Mouse (Mus musculus) liver, postnatal 0 days (tissue): ENCODE data around the gene Nccrp1. TPM values are rescaled to one million over a fixed set of nuclear protein-coding genes. Genes with fewer than 3 reads are reported as not detected.

Source experiments
- ATAC-seq: fragments of 200-750 bp; cut with Nextera tagmentation; 2 replicates; pipeline ENCODE4 v1.8.0; 2017; ENCODE audit warnings: mild to moderate bottlenecking, moderate library complexity
- DNase-seq: peaks from one replicate; pipeline ENCODE4 v3.0.0-alpha.2; 2016
- H3K27ac ChIP-seq: fragments of 300-500 bp; sonication (generic); 2 replicates; pipeline ENCODE4 v1.5.1; 2014; ENCODE audit warnings: antibody characterized with exemption, moderate library complexity, mild to moderate bottlenecking, low read depth
- H3K27me3 ChIP-seq: fragments of 300-500 bp; sonication (generic); 2 replicates; pipeline ENCODE4 v1.6.1; 2014; ENCODE audit warnings: low read length, control low read depth, mixed read lengths; ENCODE audit not compliant: insufficient read depth
- H3K36me3 ChIP-seq: fragments of 300-500 bp; sonication (generic); replicated peaks from 2 replicates; pipeline ENCODE4 v1.6.1; 2014; ENCODE audit warnings: mild to moderate bottlenecking, control low read depth, low read length, moderate library complexity, mixed read lengths; ENCODE audit not compliant: insufficient read depth
- H3K4me1 ChIP-seq: fragments of 300-500 bp; sonication (generic); 2 replicates; pipeline ENCODE4 v1.6.1; 2014; ENCODE audit warnings: antibody characterized with exemption, mild to moderate bottlenecking, control low read depth; ENCODE audit not compliant: insufficient read depth
- H3K4me2 ChIP-seq: fragments of 300-500 bp; sonication (generic); 2 replicates; pipeline ENCODE4 v1.6.1; 2014; ENCODE audit warnings: low read depth, mild to moderate bottlenecking, low read length, moderate library complexity, mixed read lengths
- H3K4me3 ChIP-seq: fragments of 300-500 bp; sonication (generic); 2 replicates; pipeline ENCODE4 v1.5.1; 2014; ENCODE audit warnings: low read depth, low read length
- H3K9ac ChIP-seq: fragments of 300-500 bp; sonication (generic); replicated peaks from 2 replicates; pipeline ENCODE4 v1.6.1; 2014; ENCODE audit warnings: mild to moderate bottlenecking, moderate library complexity
- H3K9me3 ChIP-seq: fragments of 300-500 bp; sonication (generic); 2 replicates; pipeline ENCODE4 v1.6.1; 2016; ENCODE audit warnings: mild to moderate bottlenecking, control low read depth, low read length, mixed read lengths
- CTCF ChIP-seq: sonication (generic); IDR thresholded peaks from 2 replicates; pipeline ENCODE4 v1.5.1; 2016; ENCODE audit warnings: antibody characterized with exemption, low read depth
- EP300 ChIP-seq: IDR thresholded peaks from 2 replicates; pipeline ENCODE4 v1.6.1; 2016; ENCODE audit warnings: antibody characterized with exemption, low read depth, mild to moderate bottlenecking
- WGBS: fragments of 180-500 bp; shearing (Covaris S2); extraction: QIAGEN DNeasy Blood & Tissue Kit; methylation state at CpG from one replicate; pipeline ENCODE4 v1.1.7; 2014; ENCODE audit not compliant: insufficient replicate concordance; 5-methylcytosine and 5-hydroxymethylcytosine counted together
- polyA plus RNA-seq: library from polyadenylated mRNA; unstranded; fragments of >200 nt; fragmentation: Nextera tagmentation; extraction: Ambion mirVana; gene quantifications from 2 replicates; pipeline ENCODE4 v1.2.1, GENCODE M21; 2015

Gene Nccrp1
- polyA plus RNA-seq, 1 experiment from 2014 or later = not detected

DNA sequence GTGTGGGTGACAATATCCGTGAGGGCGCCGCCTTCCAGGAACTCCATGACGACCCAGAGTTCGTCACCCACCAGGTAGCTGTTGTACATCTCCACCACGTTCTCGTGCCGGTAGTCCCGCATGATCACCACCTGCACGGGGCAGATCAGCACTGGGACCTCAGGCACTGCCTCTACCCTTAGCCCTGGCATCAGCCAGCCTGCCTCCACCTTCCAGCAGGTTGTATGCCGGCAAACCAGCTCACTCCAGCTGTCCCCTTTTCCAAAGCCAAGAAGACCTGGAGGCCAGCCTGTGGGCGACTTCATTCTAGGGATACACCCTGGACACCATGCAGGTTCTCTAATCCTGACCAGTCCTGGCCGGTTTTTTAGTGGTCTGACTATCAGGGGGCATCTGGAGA is 15.9 kb upstream of the Nccrp1 start:
- H3K27me3 ChIP-seq = no peaks in the 10 kb centered on the region
- H3K36me3 ChIP-seq = peaks cover 60% of the 10 kb centered on the region
- no peaks in the 10 kb centered on the region for H3K4me1 ChIP-seq
- H3K4me3 ChIP-seq = no peak overlapping the region
- TF ChIP-seq CTCF = no peak
- TF ChIP-seq EP300 = no peak
- H3K9me3 ChIP-seq = no peaks in the 10 kb centered on the region
- WGBS = 88% methylated on average over 13 of the region's 13 CpGs
- no peak for DNase-seq
- no peak overlapping the region for H3K27ac ChIP-seq
- ATAC-seq = no peak
- H3K4me2 ChIP-seq = no peak overlapping the region
- no peak overlapping the region for H3K9ac ChIP-seq

GRCm38 (mm10) chr7:28562371-28562770 is 15.3 kb upstream of the Nccrp1 start:
- no peak for TF ChIP-seq EP300
- Histone ChIP-seq H3K4me2 (no peak overlapping the region), H3K27me3 (no peaks in the 10 kb centered on the region), H3K9ac (no peak overlapping the region), H3K27ac (no peak overlapping the region), H3K4me3 (no peak overlapping the region), H3K4me1 (no peaks in the 10 kb centered on the region), H3K36me3 (peaks cover 54% of the 10 kb centered on the region), H3K9me3 (no peaks in the 10 kb centered on the region)
- 86% methylated on average over 13 of the region's 13 CpGs for WGBS
- ATAC-seq (no peak), DNase-seq (no peak)

GRCm38 (mm10) chr7:28561967-28562366 is 14.9 kb upstream of the Nccrp1 start:
- Histone ChIP-seq H3K27me3 (no peaks in the 10 kb centered on the region), H3K9ac (no peak overlapping the region), H3K9me3 (no peaks in the 10 kb centered on the region), H3K4me3 (no peak overlapping the region), H3K36me3 (peaks cover 50% of the 10 kb centered on the region), H3K4me2 (no peak overlapping the region), H3K4me1 (no peaks in the 10 kb centered on the region), H3K27ac (no peak overlapping the region)
- WGBS = 90% methylated on average over 11 of the region's 11 CpGs
- TF ChIP-seq CTCF (no peak), EP300 (no peak)
- DNase-seq (no peak), ATAC-seq (no peak)

DNA sequence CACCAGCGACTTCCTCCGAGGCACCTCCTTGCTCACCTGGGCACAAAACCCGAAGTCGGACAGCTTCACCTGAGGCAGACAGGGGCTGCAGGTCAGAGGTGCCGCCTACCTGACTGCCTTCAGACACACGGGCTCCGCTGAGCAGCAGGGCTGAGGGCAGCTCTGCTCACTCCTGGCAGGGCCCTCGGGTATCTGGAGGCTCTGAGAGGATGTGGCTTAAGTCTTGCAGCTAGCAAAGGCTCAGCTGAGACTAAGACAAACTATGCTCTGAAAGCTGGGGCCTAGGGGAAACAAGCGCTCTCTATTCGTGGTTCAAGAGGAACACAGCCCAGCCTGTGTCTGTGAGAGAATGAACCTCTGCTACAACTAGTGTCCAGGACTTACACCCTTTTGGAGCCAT is 13.8 kb upstream of the Nccrp1 start:
- DNase-seq (no peak), ATAC-seq (no peak)
- WGBS = 83% methylated on average over 10 of the region's 10 CpGs
- peaks cover 41% of the 10 kb centered on the region for H3K36me3 ChIP-seq
- H3K9me3 ChIP-seq = no peaks in the 10 kb centered on the region
- no peaks in the 10 kb centered on the region for H3K27me3 ChIP-seq
- H3K27ac ChIP-seq = no peak overlapping the region
- no peak overlapping the region for H3K4me3 ChIP-seq
- no peak overlapping the region for H3K4me2 ChIP-seq
- no peak overlapping the region for H3K9ac ChIP-seq
- TF ChIP-seq CTCF (no peak), EP300 (no peak)
- peaks cover 3% of the 10 kb centered on the region; the same call in 1 of the 2 replicates for H3K4me1 ChIP-seq

GRCm38 (mm10) chr7:28558486-28558885 is 11.4 kb upstream of the Nccrp1 start:
- Histone ChIP-seq H3K27me3 (no peaks in the 10 kb centered on the region), H3K4me1 (peaks cover 3% of the 10 kb centered on the region; the same call in 1 of the 2 replicates), H3K36me3 (peaks cover 34% of the 10 kb centered on the region), H3K9ac (no peak overlapping the region), H3K4me3 (no peak overlapping the region), H3K27ac (no peak overlapping the region), H3K9me3 (no peaks in the 10 kb centered on the region), H3K4me2 (no peak overlapping the region)
- TF ChIP-seq CTCF = no peak
- no peak for TF ChIP-seq EP300
- DNase-seq (no peak), ATAC-seq (no peak)
- WGBS = 54% methylated on average over 4 of the region's 4 CpGs

GRCm38 (mm10) chr7:28557708-28558107 is 10.7 kb upstream of the Nccrp1 start:
- no peaks in the 10 kb centered on the region for H3K9me3 ChIP-seq
- peaks cover 3% of the 10 kb centered on the region; the same call in 1 of the 2 replicates for H3K4me1 ChIP-seq
- peak; percentile 55; the same call in 1 of the 2 replicates for ATAC-seq
- H3K36me3 ChIP-seq = peaks cover 30% of the 10 kb centered on the region
- no peak overlapping the region for H3K27ac ChIP-seq
- H3K27me3 ChIP-seq = no peaks in the 10 kb centered on the region
- WGBS = 43% methylated on average over 6 of the region's 6 CpGs
- H3K4me2 ChIP-seq = no peak overlapping the region
- no peak for DNase-seq
- no peak overlapping the region for H3K4me3 ChIP-seq
- H3K9ac ChIP-seq = no peak overlapping the region
- no peak for TF ChIP-seq EP300
- no peak for TF ChIP-seq CTCF

DNA sequence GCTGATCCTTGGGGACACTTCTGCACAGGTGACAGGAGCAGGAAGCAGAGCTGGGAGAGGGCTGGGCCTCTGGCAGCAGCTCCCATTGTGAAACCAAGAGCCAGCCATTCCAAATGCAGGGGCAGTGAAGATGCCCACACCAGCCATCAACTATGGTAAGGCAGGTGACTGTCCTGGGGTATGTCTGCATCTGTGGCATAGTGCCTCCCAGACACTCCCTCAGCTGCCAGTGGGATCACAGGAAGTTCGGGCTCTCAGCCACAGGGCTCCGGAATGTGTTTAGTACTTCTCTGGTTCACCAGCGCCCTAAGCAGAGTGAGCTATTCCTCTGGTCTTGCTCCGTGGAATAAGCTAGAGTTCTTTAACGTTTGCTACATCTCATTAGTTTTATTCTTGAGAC is 10.0 kb upstream of the Nccrp1 start:
- ATAC-seq (no peak), DNase-seq (no peak)
- no peak overlapping the region for H3K4me3 ChIP-seq
- H3K36me3 ChIP-seq = peaks cover 23% of the 10 kb centered on the region
- H3K9ac ChIP-seq = no peak overlapping the region
- WGBS = 63% methylated on average over 4 of the region's 5 CpGs
- H3K4me2 ChIP-seq = no peak overlapping the region
- no peak overlapping the region for H3K27ac ChIP-seq
- no peaks in the 10 kb centered on the region for H3K9me3 ChIP-seq
- H3K27me3 ChIP-seq = no peaks in the 10 kb centered on the region
- TF ChIP-seq CTCF = no peak
- TF ChIP-seq EP300 = no peak
- H3K4me1 ChIP-seq = peaks cover 3% of the 10 kb centered on the region; the same call in 1 of the 2 replicates
